Mouse (Mus musculus): ENCODE measurements around the gene Pcx.

Gene Pcx

DNA sequence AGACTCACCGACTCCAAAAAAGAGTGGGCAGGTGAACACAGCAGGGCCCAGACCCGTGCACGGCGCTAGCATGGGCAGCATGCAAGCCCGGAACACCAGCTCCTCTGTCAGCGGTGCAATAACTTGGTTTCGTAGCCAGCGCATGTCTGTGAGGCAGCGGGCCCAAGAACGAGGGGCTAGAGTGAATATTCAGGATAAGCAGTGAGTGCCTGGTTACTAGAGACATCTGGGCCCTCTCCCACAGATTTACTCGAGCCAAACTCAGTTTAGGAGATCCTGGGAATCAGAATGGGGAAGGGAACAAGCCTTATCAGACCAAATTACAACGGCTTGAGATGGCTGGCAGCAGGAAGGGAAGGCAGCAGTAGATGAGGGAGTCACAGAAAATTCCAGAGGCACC is 113.7 kb downstream of the Pcx start:
- no peak for DNase-seq

DNA sequence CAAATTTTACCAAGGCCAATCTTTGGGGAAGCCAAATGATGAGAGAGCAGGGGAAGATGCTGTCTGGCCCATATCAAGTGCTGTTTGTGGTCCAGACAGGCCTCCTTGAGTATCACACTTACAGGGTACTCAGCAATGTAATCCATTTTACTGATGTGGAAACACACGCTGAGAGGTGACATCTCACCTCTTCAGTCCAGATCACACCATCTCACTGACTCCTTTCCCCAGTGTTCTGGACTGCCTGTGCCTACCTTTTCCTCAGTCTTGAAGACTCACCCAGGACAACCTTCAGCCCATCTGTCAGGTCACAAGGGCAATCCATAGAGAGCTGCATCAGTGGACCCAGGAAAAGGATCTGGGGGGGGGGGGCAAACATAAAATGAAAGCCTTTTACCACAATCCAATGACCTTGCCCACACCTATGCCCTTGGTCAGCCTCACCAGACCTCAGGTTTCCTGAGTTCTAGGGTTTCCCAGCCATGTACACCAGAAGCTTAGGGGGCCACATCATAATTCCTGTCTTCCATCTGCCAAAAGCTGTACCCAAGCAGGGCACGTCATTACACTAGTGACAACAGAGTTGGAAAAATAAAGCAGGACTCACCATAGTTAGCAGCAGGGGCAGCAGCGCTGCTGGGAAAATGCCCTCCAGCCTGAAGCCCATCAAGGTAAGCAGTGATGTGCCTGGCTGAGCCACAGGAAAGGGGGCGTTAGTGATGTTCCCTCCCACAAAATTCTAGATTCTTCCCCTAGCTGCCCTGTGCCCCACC is 114.3 kb downstream of the Pcx start:
- DNase-seq = no peak

DNA sequence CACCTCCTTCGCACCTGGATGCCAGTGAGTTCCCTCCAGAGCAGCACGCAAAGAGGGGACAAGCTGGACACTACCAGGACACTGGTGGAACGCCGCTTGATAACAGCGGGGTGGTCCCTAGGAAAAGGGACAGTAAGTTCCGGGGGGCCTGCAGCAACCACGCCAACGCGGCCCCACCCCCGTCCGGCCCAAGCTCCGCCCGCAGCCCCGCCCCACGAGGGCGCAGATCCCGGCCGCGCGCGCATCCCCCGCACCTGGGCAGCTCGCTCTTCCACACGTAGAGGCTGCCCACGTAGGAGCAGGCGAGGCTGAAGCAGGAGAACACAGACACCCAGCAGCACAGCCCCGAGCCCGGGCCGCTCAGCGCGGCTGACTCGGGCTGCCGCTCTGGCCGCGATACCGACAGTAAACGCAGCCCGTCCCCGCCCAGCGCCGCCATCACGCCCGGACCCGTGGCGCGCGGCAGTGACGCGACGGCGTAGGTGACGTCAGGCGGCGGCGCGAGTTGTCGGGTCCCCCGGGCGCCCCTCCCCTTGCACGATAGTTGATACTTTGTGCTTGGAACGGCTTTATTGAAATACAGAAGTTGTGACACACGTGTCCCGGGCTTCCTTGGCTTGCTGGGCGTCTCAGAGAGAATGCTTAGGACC is 115.0 kb downstream of the Pcx start, which contains the start of gene Rce1:
Gene Rce1, minus strand, starts transcription at position 463 of the 650 bp plus-strand sequence.
- DNase-seq = peak; percentile 86 to 91

GRCm38 (mm10) chr19:4625829-4626535 is 115.7 kb downstream of the Pcx start:
- DNase-seq = no peak

DNA sequence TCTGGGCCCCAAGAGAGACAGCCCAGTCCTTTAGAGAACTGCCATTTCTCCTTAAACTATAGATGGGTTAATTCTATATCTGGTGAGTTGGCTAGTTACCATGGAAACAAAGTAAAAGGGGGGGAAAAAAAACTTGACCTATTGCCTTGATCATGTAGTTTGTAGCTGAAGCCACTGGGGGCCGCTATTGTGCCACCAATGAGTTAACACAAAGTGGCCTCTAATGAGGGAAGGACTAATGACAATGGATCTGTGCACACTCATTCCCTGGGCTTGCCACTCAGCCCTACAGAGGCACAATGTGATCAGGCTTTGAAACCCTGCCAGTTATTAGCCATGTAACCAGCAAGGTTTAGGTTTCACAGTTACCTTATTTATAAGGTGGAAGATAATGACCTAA is 118.5 kb downstream of the Pcx start:
- DNase-seq = peak; percentile 48 to 67

DNA sequence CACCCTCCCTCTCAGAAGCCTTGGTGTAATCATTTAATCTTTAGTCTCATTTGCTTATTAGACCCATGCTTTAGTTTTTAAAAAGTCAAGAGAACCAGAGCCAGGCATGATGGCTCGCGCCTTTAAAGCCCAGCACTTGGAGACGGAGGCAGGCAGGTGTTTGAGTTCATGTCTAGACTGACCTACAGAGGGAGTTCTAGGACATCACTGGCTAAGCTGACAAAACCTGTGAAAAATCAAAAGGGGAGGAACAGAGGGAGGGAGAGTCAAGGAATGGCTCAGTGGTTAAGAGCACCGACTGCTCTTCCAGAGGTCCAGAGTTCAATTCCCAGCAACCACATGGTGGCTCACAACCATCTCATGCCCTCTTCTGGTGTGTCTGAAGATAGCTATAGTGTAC is 125.7 kb downstream of the Pcx start:
- DNase-seq = no peak

- DNase-seq = no peak
These were observed 134.0 kb downstream of the Pcx start for GRCm38 (mm10) chr19:4644271-4644670.

DNA sequence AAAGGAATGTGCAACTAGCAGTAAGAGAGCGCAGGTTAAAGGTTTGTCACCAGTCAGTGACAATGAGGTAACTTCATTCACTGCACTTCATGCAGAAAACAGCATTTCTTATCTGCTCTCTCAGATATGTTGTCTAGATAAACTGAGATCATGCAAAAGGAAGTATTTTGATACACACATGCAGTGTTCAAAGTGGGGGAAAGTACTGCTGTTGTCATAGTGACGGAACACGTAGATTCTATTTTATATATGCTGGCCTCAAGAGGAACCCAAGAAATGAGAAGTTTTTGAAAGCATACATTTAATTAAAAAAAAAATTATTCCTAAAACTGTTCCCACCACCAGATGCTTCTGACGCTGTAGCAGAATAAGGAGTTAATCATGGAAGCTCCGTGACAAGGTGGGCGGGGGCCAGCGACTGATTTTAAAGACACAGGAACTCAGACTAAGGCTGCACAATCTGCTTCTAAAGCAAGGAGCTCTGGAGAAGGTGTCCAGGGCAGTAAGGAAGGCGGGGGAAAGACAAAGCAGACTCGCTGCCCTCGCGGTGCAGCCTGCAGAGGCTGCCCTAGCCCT is 136.7 kb downstream of the Pcx start:
- DNase-seq = no peak

GRCm38 (mm10) chr19:4658156-4658555 is 147.9 kb downstream of the Pcx start:
- DNase-seq = no peak

DNA sequence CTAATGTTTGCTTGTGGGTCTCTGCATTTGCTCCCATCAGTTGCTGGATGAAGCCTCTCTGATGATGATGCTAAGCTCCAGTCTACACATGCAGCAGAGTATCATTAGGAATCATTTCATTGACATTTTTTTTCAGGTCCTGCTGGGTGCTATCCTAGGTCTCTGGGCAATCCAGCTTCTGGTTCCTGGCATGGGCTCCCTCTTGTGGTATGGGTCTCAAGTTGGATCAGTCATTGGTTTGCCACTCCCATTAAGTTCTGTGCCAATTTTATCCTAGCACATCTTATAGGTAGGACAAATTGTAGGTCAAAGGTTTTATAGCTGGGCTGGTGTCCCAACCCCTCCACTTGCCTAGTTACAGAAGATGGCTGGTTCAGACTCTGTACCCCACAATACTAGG is 156.5 kb downstream of the Pcx start:
- DNase-seq = no peak

GRCm38 (mm10) chr19:4670776-4671175 is 160.5 kb downstream of the Pcx start:
- no peak for DNase-seq

Data from lung, adult 18-20 months (tissue).